Mouse (Mus musculus): ENCODE measurements at regions not wholly inside any gene's neighbourhood (a gene's known extent, or its start where the extent isn't known, plus 50 kb on each side); places are given as distances from the start of the nearest gene placed in this dataset.

DNA sequence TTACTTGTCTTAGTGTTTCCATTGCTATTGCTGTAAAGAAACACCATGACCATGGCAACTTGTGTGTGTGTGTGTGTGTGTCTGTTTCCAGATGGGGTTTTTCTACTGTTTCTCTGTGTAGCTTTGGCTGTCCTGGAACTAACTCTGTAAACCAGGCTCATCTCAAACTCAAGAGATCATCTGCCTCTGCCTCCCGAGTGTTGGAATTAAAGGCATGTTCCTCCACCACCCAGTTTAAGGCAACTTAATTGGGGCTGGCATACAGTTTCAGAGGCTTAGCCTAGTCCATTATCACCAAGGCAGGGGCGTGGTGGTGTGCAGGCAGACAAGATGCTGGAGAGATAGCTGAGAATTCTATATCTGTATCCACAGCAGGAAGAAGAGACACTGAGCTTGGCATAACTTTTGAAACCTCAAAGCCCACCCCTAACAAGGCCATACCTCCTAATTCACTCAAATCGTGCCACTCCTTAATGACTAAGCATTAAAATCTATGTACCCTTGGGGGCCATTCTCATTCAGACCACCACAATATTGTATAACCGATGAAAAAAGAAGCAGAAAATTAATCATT lies 65.5 kb upstream of the Med14 start:
- no peak for TF ChIP-seq POLR2A (IDR thresholded peaks at IDR 0.05; ENCODE audit: borderline replicate concordance, insufficient read depth, low read length)
- no peak for TF ChIP-seq CTCF (IDR thresholded peaks at IDR 0.05; ENCODE audit: borderline replicate concordance, insufficient read depth, low read depth, low read length)
- WGBS: 95% methylated on average over 4 of the region's 4 CpGs
- no peak overlapping the region for H3K4me3 ChIP-seq (replicated peaks; ENCODE audit: insufficient read depth, low read depth, low read length)
- H3K27me3 ChIP-seq (ENCODE audit: control insufficient read depth, insufficient read depth, low read length): no peaks in the 10 kb centered on the region
- H3K4me1 ChIP-seq (ENCODE audit: control insufficient read depth, insufficient read depth, low read length): no peaks in the 10 kb centered on the region
- DNase-seq: no peak
- H3K27ac ChIP-seq (ENCODE audit: insufficient read depth, low read length): no peak overlapping the region

DNA sequence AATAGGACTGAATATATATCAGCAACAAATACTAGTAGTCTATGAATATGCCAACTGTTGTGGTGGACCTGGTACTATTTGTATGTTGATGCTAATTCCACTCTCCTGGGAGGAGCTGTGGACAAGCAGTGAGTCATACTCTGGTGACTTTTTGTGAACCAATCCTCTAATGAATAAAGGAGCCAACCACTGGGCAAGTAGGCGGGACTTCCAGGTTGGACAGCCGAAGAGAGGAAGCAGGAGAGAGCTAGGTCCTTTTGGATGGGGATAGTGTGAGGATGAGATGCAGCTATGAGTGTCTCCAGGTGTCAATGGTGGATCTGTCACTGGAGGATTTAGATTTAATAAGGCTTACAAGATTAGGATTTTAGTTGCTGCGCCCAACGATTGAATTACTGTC lies 64.8 kb upstream of the Med14 start:
- TF ChIP-seq CTCF (IDR thresholded peaks at IDR 0.05; ENCODE audit: borderline replicate concordance, insufficient read depth, low read depth, low read length) (no peak), POLR2A (IDR thresholded peaks at IDR 0.05; ENCODE audit: borderline replicate concordance, insufficient read depth, low read length) (no peak)
- no peaks in the 10 kb centered on the region for H3K27me3 ChIP-seq (ENCODE audit: control insufficient read depth, insufficient read depth, low read length)
- no peak overlapping the region for H3K4me3 ChIP-seq (replicated peaks; ENCODE audit: insufficient read depth, low read depth, low read length)
- no peak overlapping the region for H3K27ac ChIP-seq (ENCODE audit: insufficient read depth, low read length)
- DNase-seq: no peak
- H3K4me1 ChIP-seq (ENCODE audit: control insufficient read depth, insufficient read depth, low read length): no peaks in the 10 kb centered on the region
- WGBS: 92% methylated on average over 4 of the region's 4 CpGs

DNA sequence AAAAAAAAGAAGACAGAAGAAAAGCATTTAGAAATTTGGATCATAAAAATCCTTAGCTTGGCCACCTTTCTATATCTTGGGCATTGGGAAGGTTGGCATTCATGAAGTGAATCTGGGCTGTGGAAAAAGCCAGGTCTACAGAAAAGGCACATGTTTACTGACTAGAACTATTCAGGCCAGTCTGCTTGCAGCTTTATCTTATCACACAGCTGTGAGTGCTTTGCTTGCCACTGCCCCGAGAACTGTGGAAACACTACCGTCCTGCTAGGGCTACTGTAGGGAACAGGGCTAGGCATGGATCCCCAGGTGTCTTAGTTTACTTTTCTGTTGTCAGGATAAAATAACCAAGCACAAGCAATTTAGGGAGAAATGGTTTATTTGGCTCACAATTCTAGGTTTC lies 63.4 kb upstream of the Med14 start:
- no peak overlapping the region for H3K27ac ChIP-seq (ENCODE audit: insufficient read depth, low read length)
- DNase-seq: no peak
- 98% methylated on average over 2 of the region's 2 CpGs for WGBS
- H3K4me1 ChIP-seq (ENCODE audit: control insufficient read depth, insufficient read depth, low read length): no peaks in the 10 kb centered on the region
- H3K27me3 ChIP-seq (ENCODE audit: control insufficient read depth, insufficient read depth, low read length): no peaks in the 10 kb centered on the region
- no peak for TF ChIP-seq POLR2A (IDR thresholded peaks at IDR 0.05; ENCODE audit: borderline replicate concordance, insufficient read depth, low read length)
- TF ChIP-seq CTCF (IDR thresholded peaks at IDR 0.05; ENCODE audit: borderline replicate concordance, insufficient read depth, low read depth, low read length): no peak
- no peak overlapping the region for H3K4me3 ChIP-seq (replicated peaks; ENCODE audit: insufficient read depth, low read depth, low read length)

DNA sequence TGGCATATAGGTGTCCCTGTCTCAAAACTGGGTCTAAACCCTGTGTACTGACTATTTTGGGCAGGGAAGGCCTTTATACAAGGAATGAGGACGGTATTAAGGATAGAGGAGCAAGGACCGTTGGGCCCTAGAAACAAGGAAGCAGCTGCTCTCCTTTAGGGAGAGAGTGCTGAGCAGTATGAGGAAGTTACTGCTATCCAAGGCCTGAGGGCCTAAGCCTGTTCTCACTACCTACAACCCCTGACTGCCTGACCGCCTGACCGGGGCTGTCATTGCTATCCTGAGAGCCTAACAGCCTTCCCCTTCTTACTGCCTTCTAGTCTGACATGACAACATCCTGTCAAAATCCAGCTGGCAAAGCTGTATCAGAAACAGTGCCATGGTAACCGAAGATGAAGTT lies 62.6 kb upstream of the Med14 start:
- WGBS: 89% methylated on average over 5 of the region's 5 CpGs
- no peak for TF ChIP-seq CTCF (IDR thresholded peaks at IDR 0.05; ENCODE audit: borderline replicate concordance, insufficient read depth, low read depth, low read length)
- no peak for TF ChIP-seq POLR2A (IDR thresholded peaks at IDR 0.05; ENCODE audit: borderline replicate concordance, insufficient read depth, low read length)
- Histone ChIP-seq H3K27me3 (ENCODE audit: control insufficient read depth, insufficient read depth, low read length) (no peaks in the 10 kb centered on the region), H3K27ac (ENCODE audit: insufficient read depth, low read length) (no peak overlapping the region), H3K4me1 (ENCODE audit: control insufficient read depth, insufficient read depth, low read length) (no peaks in the 10 kb centered on the region), H3K4me3 (replicated peaks; ENCODE audit: insufficient read depth, low read depth, low read length) (no peak overlapping the region)
- DNase-seq: no peak

DNA sequence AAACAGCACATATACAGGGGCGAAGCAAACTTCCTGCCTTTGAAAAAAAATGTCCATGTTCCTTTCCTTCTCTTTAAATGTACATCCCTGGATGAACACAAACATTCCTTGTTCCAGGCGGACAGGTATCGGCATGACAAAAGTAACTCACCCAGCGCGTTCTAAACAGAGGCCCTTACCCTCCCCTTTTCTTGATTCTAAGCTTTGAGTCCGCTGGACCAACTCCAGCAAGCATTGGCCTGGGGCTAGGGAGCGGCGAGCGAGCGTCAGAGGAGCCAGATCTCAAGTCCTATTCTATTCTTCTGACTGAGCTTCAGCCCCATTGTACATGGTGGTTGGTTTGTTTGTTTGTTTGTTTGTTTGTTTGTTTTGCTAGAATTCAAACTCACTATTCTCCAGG lies 60.9 kb upstream of the Med14 start:
- TF ChIP-seq POLR2A (IDR thresholded peaks at IDR 0.05; ENCODE audit: borderline replicate concordance, insufficient read depth, low read length) (no peak), CTCF (IDR thresholded peaks at IDR 0.05; ENCODE audit: borderline replicate concordance, insufficient read depth, low read depth, low read length) (no peak)
- DNase-seq: no peak
- WGBS: 67% methylated on average over 10 of the region's 10 CpGs
- Histone ChIP-seq H3K27ac (ENCODE audit: insufficient read depth, low read length) (no peak overlapping the region), H3K4me3 (replicated peaks; ENCODE audit: insufficient read depth, low read depth, low read length) (no peak overlapping the region), H3K4me1 (ENCODE audit: control insufficient read depth, insufficient read depth, low read length) (no peaks in the 10 kb centered on the region), H3K27me3 (ENCODE audit: control insufficient read depth, insufficient read depth, low read length) (no peaks in the 10 kb centered on the region)

DNA sequence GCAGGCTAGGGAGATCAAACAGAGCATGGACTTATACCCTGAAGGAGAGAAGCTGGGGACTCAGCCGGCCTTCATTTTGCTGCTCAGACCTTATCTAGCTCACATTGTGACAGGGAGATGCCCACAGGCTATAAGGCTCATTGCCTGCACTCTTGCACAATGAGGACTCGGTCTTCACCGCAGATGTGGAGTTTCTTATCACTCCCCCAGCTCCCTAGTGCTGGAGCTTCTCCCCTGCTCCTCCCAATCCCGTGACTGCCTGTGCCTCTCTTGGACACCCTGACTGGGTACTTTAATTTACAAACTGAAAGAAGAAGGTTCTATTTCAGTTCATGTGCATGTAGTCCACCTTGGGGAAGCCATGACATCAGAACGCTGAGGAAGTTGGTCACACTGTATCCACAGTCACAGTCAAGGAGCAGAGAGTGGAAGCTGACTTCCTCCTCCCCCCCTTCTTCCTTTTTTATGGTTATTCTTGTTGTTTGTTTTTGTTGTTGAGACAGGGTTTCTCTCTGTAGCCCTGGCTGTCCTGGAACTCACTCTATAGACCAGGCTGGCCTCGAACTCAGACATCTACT lies 51.3 kb upstream of the Med14 start:
- WGBS: 88% methylated on average over 6 of the region's 6 CpGs
- Histone ChIP-seq H3K4me1 (ENCODE audit: control insufficient read depth, insufficient read depth, low read length) (no peaks in the 10 kb centered on the region), H3K27ac (ENCODE audit: insufficient read depth, low read length) (no peak overlapping the region), H3K27me3 (ENCODE audit: control insufficient read depth, insufficient read depth, low read length) (no peaks in the 10 kb centered on the region), H3K4me3 (replicated peaks; ENCODE audit: insufficient read depth, low read depth, low read length) (no peak overlapping the region)
- DNase-seq: no peak
- TF ChIP-seq POLR2A (IDR thresholded peaks at IDR 0.05; ENCODE audit: borderline replicate concordance, insufficient read depth, low read length): no peak
- no peak for TF ChIP-seq CTCF (IDR thresholded peaks at IDR 0.05; ENCODE audit: borderline replicate concordance, insufficient read depth, low read depth, low read length)
